Mouse (Mus musculus) liver, embryonic 14.5 days (tissue): ENCODE results near the gene Cacng4. TPM values are rescaled to one million over a fixed set of nuclear protein-coding genes. Genes with fewer than 3 reads are reported as not detected.
A peak's percentile ranks its signal among the peaks of the same experiment; 100 is the strongest.

Source experiments
- ATAC-seq: fragments of 200-750 bp; cut with Nextera tagmentation; 2 replicates; pipeline ENCODE4 v1.8.0; 2017; ENCODE audit warnings: moderate number of reproducible peaks, mild to moderate bottlenecking, moderate library complexity; ENCODE audit not compliant: insufficient read depth
- DNase-seq, 3 experiments: peaks; one replicate each; pipeline ENCODE4 v3.0.0-alpha.2; 2012 to 2013; ENCODE audit warnings: low read depth in 3 of 3, low spot score in 3 of 3
- H3K27ac ChIP-seq: fragments of 300-500 bp; sonication (generic); 2 replicates; pipeline ENCODE4 v1.5.1; 2014; ENCODE audit warnings: moderate library complexity, mild to moderate bottlenecking, control low read depth, inconsistent platforms
- H3K27me3 ChIP-seq: fragments of 300-500 bp; sonication (generic); 2 replicates; pipeline ENCODE4 v1.6.1; 2014; ENCODE audit warnings: mild to moderate bottlenecking, low read length, moderate library complexity; ENCODE audit not compliant: control insufficient read depth, insufficient read depth
- H3K36me3 ChIP-seq: fragments of 300-500 bp; sonication (generic); replicated peaks from 2 replicates; pipeline ENCODE4 v1.6.1; 2014; ENCODE audit warnings: low read depth; ENCODE audit not compliant: control insufficient read depth, insufficient read depth
- H3K4me1 ChIP-seq, 2 experiments: fragments of 200-500 bp in 1 of 2; fragments of 300-500 bp in 1 of 2; sonication (generic) in 1 of 2; replicated peaks; 2 replicates each; pipeline ENCODE4 v1.6.1; 2012 to 2014; ENCODE audit warnings: antibody characterized with exemption in 1 of 2, inconsistent platforms in 1 of 2, low read length in 1 of 2; ENCODE audit not compliant: control insufficient read depth in 2 of 2, insufficient read depth in 2 of 2
- H3K4me2 ChIP-seq: fragments of 300-500 bp; sonication (generic); 2 replicates; pipeline ENCODE4 v1.6.1; 2014; ENCODE audit warnings: low read depth, mild to moderate bottlenecking, control low read depth, moderate library complexity
- H3K4me3 ChIP-seq, 2 experiments: fragments of 200-500 bp in 1 of 2; fragments of 300-500 bp in 1 of 2; sonication (generic) in 1 of 2; 2 replicates each; pipeline ENCODE4 v1.5.1; 2012 to 2014; ENCODE audit warnings: low read depth in 2 of 2, low read length in 2 of 2, mild to moderate bottlenecking in 2 of 2, control low read depth in 1 of 2, inconsistent platforms in 1 of 2, moderate library complexity in 1 of 2; ENCODE audit not compliant: insufficient read depth in 1 of 2
- H3K9ac ChIP-seq: fragments of 300-500 bp; sonication (generic); replicated peaks from 2 replicates; pipeline ENCODE4 v1.6.1; 2014; ENCODE audit warnings: mild to moderate bottlenecking, control low read depth, moderate library complexity
- H3K9me3 ChIP-seq: fragments of 300-500 bp; sonication (generic); 2 replicates; pipeline ENCODE4 v1.6.1; 2016; ENCODE audit warnings: low read length, mixed read lengths; ENCODE audit not compliant: control insufficient read depth
- CTCF ChIP-seq: IDR thresholded peaks from 2 replicates; pipeline ENCODE4 v1.5.1; 2016; ENCODE audit warnings: antibody characterized with exemption, low read depth, control low read depth
- EP300 ChIP-seq: IDR thresholded peaks from 2 replicates; pipeline ENCODE4 v1.6.1; 2016; ENCODE audit warnings: antibody characterized with exemption, low read depth
- WGBS: fragments of 180-500 bp; shearing (Covaris S2); extraction: QIAGEN DNeasy Blood & Tissue Kit; methylation state at CpG from one replicate; pipeline ENCODE4 v1.1.7; 2014; ENCODE audit not compliant: insufficient replicate concordance; 5-methylcytosine and 5-hydroxymethylcytosine counted together
- polyA plus RNA-seq, 2 experiments: library from polyadenylated mRNA; depleted of rRNA in 1 of 2; stranded (reverse) in 1 of 2; unstranded in 1 of 2; fragments of >200 nt; fragmentation: Nextera tagmentation in 1 of 2; extraction: Ambion mirVana in 1 of 2; gene quantifications; 2 replicates each; pipeline versions ENCODE4 v1.2.1 to v1.2.3; 2012 to 2014

Cacng4 gene
- polyA plus RNA-seq, 2 experiments, result 0.09 to 0.15 TPM

DNA sequence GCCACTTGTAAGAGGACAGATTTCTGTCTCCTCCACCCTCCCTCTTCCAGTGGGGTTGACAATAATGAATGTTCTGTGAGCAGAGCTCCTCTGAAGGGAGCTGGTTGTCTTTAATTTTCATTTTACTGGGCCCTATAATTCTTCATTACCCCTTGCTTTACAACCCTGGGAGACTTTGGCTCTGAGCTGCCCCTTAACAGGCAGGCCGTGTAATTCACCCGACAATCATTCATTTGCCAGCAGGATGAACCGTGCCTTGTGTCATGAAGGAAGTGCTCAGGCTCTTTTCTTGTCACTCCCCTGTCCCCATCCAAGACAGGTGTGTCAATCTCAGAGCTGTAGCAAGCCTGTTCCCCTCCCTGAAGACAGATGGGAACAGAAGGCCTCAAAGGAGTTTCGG lies 18.1 kb upstream of the Cacng4 start:
- no peaks in the 10 kb centered on the region for H3K4me1 ChIP-seq
- ATAC-seq, result no peak
- no peaks in the 10 kb centered on the region for H3K27me3 ChIP-seq
- H3K36me3 ChIP-seq, result no peaks in the 10 kb centered on the region
- 44% methylated on average over 4 of the region's 4 CpGs for WGBS
- no peak overlapping the region for H3K27ac ChIP-seq
- H3K9me3 ChIP-seq, result no peaks in the 10 kb centered on the region
- no peak for DNase-seq
- no peak overlapping the region for H3K4me3 ChIP-seq
- H3K4me2 ChIP-seq, result no peak overlapping the region
- no peak overlapping the region for H3K9ac ChIP-seq
- no peak for TF ChIP-seq CTCF
- no peak for TF ChIP-seq EP300

DNA sequence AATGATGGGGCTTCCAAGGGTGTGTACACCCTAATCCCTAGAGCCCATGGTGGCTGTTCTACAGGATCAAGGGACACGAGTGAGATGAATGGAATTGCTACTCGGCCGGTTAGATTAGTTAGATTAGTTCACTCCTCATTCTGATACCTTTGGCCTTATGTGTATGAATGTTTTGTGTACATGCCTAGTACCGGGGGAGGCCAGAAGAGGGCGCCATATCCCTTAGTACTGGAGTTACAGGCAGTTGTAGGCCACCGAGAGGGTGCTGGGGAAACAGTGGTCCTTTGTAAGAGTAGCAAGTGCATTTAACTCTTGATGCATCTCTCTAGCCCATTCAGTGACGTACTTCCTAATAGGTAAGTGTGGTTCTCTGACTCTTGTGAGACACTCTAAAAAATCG lies 14.2 kb upstream of the Cacng4 start:
- H3K9me3 ChIP-seq, result no peaks in the 10 kb centered on the region
- no peaks in the 10 kb centered on the region for H3K27me3 ChIP-seq
- ATAC-seq, result no peak
- no peak overlapping the region for H3K4me3 ChIP-seq
- no peaks in the 10 kb centered on the region for H3K36me3 ChIP-seq
- DNase-seq, result no peak
- no peak overlapping the region for H3K4me2 ChIP-seq
- no peak overlapping the region for H3K9ac ChIP-seq
- no peaks in the 10 kb centered on the region for H3K4me1 ChIP-seq
- peak; percentile 59 for TF ChIP-seq CTCF
- no peak for TF ChIP-seq EP300
- H3K27ac ChIP-seq, result no peak overlapping the region
- 49% methylated on average over 8 of the region's 8 CpGs for WGBS

DNA sequence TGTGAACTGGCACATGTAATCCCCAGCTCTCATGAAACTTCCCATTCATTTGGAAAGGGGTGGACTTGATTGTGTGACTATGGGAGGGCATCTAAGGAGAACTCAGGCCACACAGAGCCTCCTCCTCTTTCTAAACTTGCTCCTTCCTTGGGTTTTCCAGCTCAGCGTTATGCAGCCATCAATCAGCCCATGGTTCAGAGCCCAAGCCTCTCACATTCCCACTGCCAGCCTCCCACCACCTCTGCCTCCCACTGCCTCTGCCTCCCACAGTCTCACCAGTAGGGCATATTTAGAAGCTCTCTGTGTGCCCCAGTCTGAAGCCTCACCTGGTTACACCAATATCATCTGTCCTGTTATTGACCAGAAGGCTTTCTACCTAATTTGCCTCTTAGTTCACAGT lies 11.7 kb upstream of the Cacng4 start:
- Histone ChIP-seq H3K27ac (no peak overlapping the region), H3K9ac (no peak overlapping the region), H3K4me3 (no peak overlapping the region), H3K4me1 (no peaks in the 10 kb centered on the region), H3K4me2 (no peak overlapping the region), H3K27me3 (no peaks in the 10 kb centered on the region), H3K36me3 (no peaks in the 10 kb centered on the region), H3K9me3 (no peaks in the 10 kb centered on the region)
- DNase-seq (no peak), ATAC-seq (no peak)
- TF ChIP-seq CTCF (no peak), EP300 (no peak)
- WGBS, result 54% methylated on average over 1 of the region's 1 CpGs

DNA sequence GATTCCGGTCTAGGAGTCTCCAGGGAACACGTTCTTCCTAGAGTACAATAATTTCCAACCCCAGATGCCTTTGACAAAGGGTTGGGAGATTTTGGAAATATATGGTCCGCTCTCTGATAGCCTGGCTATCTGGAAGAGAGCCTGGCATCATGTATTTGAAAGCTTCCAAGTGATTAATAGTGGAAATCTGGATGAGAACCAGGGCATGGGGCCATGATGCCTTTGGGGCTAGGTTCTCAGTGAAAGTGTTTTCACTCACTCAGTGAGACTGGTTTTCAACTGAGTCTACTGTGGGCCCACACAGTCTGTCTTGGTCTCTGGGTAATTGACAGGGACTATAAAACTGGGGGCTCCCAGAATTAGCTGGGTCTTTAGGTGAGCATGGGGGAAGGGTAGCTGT lies 7.6 kb upstream of the Cacng4 start:
- H3K4me3 ChIP-seq, result no peak overlapping the region
- H3K4me1 ChIP-seq, result no peaks in the 10 kb centered on the region
- H3K9ac ChIP-seq, result no peak overlapping the region
- TF ChIP-seq CTCF (no peak), EP300 (no peak)
- no peak overlapping the region for H3K27ac ChIP-seq
- H3K4me2 ChIP-seq, result no peak overlapping the region
- no peaks in the 10 kb centered on the region for H3K9me3 ChIP-seq
- DNase-seq (no peak), ATAC-seq (no peak)
- WGBS, result 47% methylated on average over 3 of the region's 3 CpGs
- peaks cover 10% of the 10 kb centered on the region for H3K27me3 ChIP-seq
- H3K36me3 ChIP-seq, result no peaks in the 10 kb centered on the region

- H3K4me2 ChIP-seq, result no peak overlapping the region
- H3K4me3 ChIP-seq, result no peak overlapping the region
- DNase-seq, result no peak
- TF ChIP-seq CTCF, result no peak
- TF ChIP-seq EP300, result no peak
- no peak overlapping the region for H3K9ac ChIP-seq
- H3K27me3 ChIP-seq, result peaks cover 27% of the 10 kb centered on the region
- 37% methylated on average over 9 of the region's 9 CpGs for whole genome bisulfite sequencing
- no peak for ATAC-seq
- no peaks in the 10 kb centered on the region for H3K4me1 ChIP-seq
- no peaks in the 10 kb centered on the region for H3K36me3 ChIP-seq
- H3K27ac ChIP-seq, result no peak overlapping the region
- no peaks in the 10 kb centered on the region for H3K9me3 ChIP-seq
These were observed 5.0 kb upstream of the Cacng4 start for GRCm38 (mm10) chr11:107799331-107799730.
